ENCODE assay signal across 9 mouse cellular contexts in the genomic region with DNA sequence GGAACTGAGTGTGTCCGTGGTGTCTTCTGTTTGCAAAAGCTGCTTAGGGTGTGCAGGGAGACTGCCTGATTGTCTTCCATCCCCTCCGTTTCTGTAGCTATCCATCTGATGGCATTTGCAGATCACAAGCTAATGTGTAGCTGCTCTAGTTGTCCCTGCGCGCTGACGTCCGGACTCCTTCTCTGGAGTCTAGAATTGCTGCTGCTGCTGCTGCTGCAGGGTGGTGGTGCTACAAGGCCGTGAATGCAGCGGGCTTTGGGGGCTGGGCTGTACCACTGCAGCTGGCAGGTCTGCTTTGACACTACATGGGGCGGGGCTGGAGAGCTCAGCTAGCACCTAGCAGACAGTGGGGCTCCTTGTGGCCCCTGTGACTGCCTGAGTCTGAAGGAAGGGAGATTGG. TPM values are rescaled to one million over a fixed set of nuclear protein-coding genes. Genes with fewer than 3 reads are reported as not detected.
DNase-seq lines count a peak whose midpoint lies in the region; ATAC-seq and TF ChIP-seq lines count a peak whose summit lies in the region.
"Had no signal": no experiment of that assay in that cellular context is flagged by ENCODE, and none has a peak within 500 bp of the region (broad histone marks: within the 10 kb centered on the region; RNA-seq: fewer than 3 reads in every experiment).

No protein-coding gene starts in this region.

- peak; percentile 79 for ATAC-seq in forebrain, postnatal 0 days
- peak; percentile 81 for ATAC-seq in neural tube, embryonic 14.5 days (ENCODE audit: low read depth)
- ATAC-seq in megakaryocyte, adult 5-6 weeks (ENCODE audit: poor library complexity, severe bottlenecking), result no peak

- no peaks in the 10 kb centered on the region for H3K36me3 ChIP-seq in E14TG2a.4 (ENCODE audit: insufficient read depth, low read length)
- H3K36me3 ChIP-seq in forebrain, postnatal 0 days (ENCODE audit: insufficient read depth), result no peaks in the 10 kb centered on the region
- H3K36me3 ChIP-seq in neural tube, embryonic 14.5 days (ENCODE audit: control insufficient read depth, insufficient read depth, low read length), result no peaks in the 10 kb centered on the region
- H3K36me3 ChIP-seq: lung, embryonic 15.5 days had no signal

- no peaks in the 10 kb centered on the region for H3K9me3 ChIP-seq in E14TG2a.4 (ENCODE audit: low read length)
- no peaks in the 10 kb centered on the region for H3K9me3 ChIP-seq in forebrain, postnatal 0 days (ENCODE audit: low read length)
- no peaks in the 10 kb centered on the region for H3K9me3 ChIP-seq in neural tube, embryonic 14.5 days (ENCODE audit: control insufficient read depth, low read length)
- H3K9me3 ChIP-seq: lung, embryonic 15.5 days had no signal

- H3K27me3 ChIP-seq in E14TG2a.4 (ENCODE audit: insufficient read depth, low read length), result peaks cover 44% of the 10 kb centered on the region
- no peaks in the 10 kb centered on the region for H3K27me3 ChIP-seq in forebrain, postnatal 0 days (ENCODE audit: insufficient read depth, low read length)
- peaks cover 4% of the 10 kb centered on the region; the same call in 1 of the 2 replicates for H3K27me3 ChIP-seq in neural tube, embryonic 14.5 days (ENCODE audit: control insufficient read depth, insufficient read depth, low read length)

- DNase-seq in brain, embryonic 14.5 days (ENCODE audit: low read depth), result peak; percentile 94
- peak; percentile 89 for DNase-seq in forebrain, postnatal 0 days
- DNase-seq in left cerebral cortex, adult 18-20 months (ENCODE audit: low spot score in 2 of 2), result peak; percentile 75 to 84
- no peak for DNase-seq in urinary bladder, postnatal 36 days (ENCODE audit: low spot score in 2 of 2)
- DNase-seq in adrenal gland, postnatal 25 days, result no peak

- H3K27ac ChIP-seq in forebrain, postnatal 0 days (ENCODE audit: low read depth, low read length), result peak overlapping the region; percentile 92
- H3K27ac ChIP-seq in neural tube, embryonic 14.5 days (ENCODE audit: low read depth, low read length), result peak overlapping the region; percentile 60
- H3K27ac ChIP-seq: lung, embryonic 15.5 days had no signal

- H3K4me2 ChIP-seq in forebrain, postnatal 0 days (ENCODE audit: low read depth), result peak overlapping the region; percentile 63
- H3K4me2 ChIP-seq in neural tube, embryonic 14.5 days (ENCODE audit: low read depth, low read length), result peak overlapping the region; percentile 79
- H3K4me2 ChIP-seq: lung, embryonic 15.5 days had no signal

- peak overlapping the region; percentile 87 for H3K9ac ChIP-seq in forebrain, postnatal 0 days
- H3K9ac ChIP-seq in neural tube, embryonic 14.5 days (replicated peaks; ENCODE audit: low read depth, low read length), result peak overlapping the region; percentile 39
- H3K9ac ChIP-seq: lung, embryonic 15.5 days had no signal

- H3K4me3 ChIP-seq in E14TG2a.4 (replicated peaks; ENCODE audit: low read length), result peak overlapping the region; percentile 35; the same call in 1 of the 2 replicates
- peak overlapping the region; percentile 75 for H3K4me3 ChIP-seq in forebrain, postnatal 0 days (ENCODE audit: low read depth, low read length)
- H3K4me3 ChIP-seq in neural tube, embryonic 14.5 days (ENCODE audit: low read depth, low read length), result peak overlapping the region; percentile 67
- H3K4me3 ChIP-seq: lung, embryonic 15.5 days had no signal

- no peak for TF ChIP-seq POLR2A in brain, embryonic 14.5 days (IDR thresholded peaks at IDR 0.05; ENCODE audit: borderline replicate concordance, extremely low read depth, insufficient read depth, insufficient read length, poor library complexity, severe bottlenecking)

- no peak for TF ChIP-seq CTCF in E14TG2a.4 (conservative IDR thresholded peaks at IDR 0.05; ENCODE audit: low read length)
- peak; percentile 53; the same call in 1 of the 2 replicates for TF ChIP-seq CTCF in brain, embryonic 14.5 days (IDR thresholded peaks at IDR 0.05; ENCODE audit: borderline replicate concordance, extremely low read depth, insufficient read depth, insufficient read length)
- TF ChIP-seq CTCF in forebrain, postnatal 0 days (IDR thresholded peaks at IDR 0.05; ENCODE audit: low read depth), result peak; percentile 81

- H3K4me1 ChIP-seq in E14TG2a.4 (replicated peaks; ENCODE audit: low read depth, low read length), result peaks cover 33% of the 10 kb centered on the region
- 0 out of 2 replicates have a peak, but pooled peaks cover under 1% of the 10 kb centered on the region for H3K4me1 ChIP-seq in forebrain, postnatal 0 days (ENCODE audit: insufficient read depth)
- peaks cover 6% of the 10 kb centered on the region; the same call in 1 of the 2 replicates for H3K4me1 ChIP-seq in neural tube, embryonic 14.5 days (ENCODE audit: control insufficient read depth, insufficient read depth, low read length)

- 3% methylated on average over 9 of the region's 9 CpGs for WGBS in forebrain, postnatal 0 days
- WGBS in neural tube, embryonic 14.5 days, result under 1% methylated on average over 9 of the region's 9 CpGs

RNA-seq across cellular contexts. Expression of gene Lrfn5, which starts 3.2 kb away (rescaled TPM):
- 28.9 and 38.1 TPM in 2 replicates for polyA plus RNA-seq in brain, embryonic 14.5 days (2012; rRNA removed)
- total RNA-seq in forebrain, postnatal 0 days (2014; rRNA removed), result 98.9 and 109 TPM in 2 replicates
- polyA plus RNA-seq in forebrain, postnatal 0 days (2015; fragmentation: Nextera tagmentation; extraction: Ambion mirVana), result 46.8 and 69.9 TPM in 2 replicates
- total RNA-seq in left cerebral cortex, adult 18-20 months (2021), result 100 to 1,000 TPM in 1 of 2 experiments, 10 to 100 TPM in 1; 99.9 to 110 TPM
- polyA plus RNA-seq in neural tube, embryonic 14.5 days (2014; fragmentation: Nextera tagmentation; extraction: Ambion mirVana), result 86.1 and 87.3 TPM in 2 replicates
- not detected in 2 replicates for total RNA-seq in megakaryocyte, adult 5-6 weeks (2015)
- not detected in 2 replicates for total RNA-seq in megakaryocyte, adult 5-6 weeks (2017)
- total RNA-seq in adrenal gland, postnatal 25 days (2021), result not detected in 2 replicates

Comparison
In these comparisons a context has a peak if more than half of its experiments do, and no peak if none do; other contexts are left out.
1. DNase-seq: peak in brain, embryonic 14.5 days (single experiment), forebrain, postnatal 0 days (single experiment) and left cerebral cortex, adult 18-20 months (2 of 2); none in urinary bladder, postnatal 36 days (0 of 2) and adrenal gland, postnatal 25 days (single experiment).
2. RNA of gene Lrfn5, which starts 3.2 kb away (total RNA-seq): 99.9 to 110 TPM in left cerebral cortex, adult 18-20 months and 98.9 to 109 TPM in forebrain, postnatal 0 days; not detected in megakaryocyte, adult 5-6 weeks and not detected in adrenal gland, postnatal 25 days; every median in the first group is over 10 times any median in the second.
3. Peak in every context shown above with its lines, with median percentiles within 50 percentile points of each other: H3K4me3 ChIP-seq.